Mouse (Mus musculus): ENCODE results near the gene 4930455H04Rik. TPM values are rescaled to one million over a fixed set of nuclear protein-coding genes. Genes with fewer than 3 reads are reported as not detected.

Gene 4930455H04Rik
- polyA plus RNA-seq, 1 experiment from 2014 or later = not detected

DNA sequence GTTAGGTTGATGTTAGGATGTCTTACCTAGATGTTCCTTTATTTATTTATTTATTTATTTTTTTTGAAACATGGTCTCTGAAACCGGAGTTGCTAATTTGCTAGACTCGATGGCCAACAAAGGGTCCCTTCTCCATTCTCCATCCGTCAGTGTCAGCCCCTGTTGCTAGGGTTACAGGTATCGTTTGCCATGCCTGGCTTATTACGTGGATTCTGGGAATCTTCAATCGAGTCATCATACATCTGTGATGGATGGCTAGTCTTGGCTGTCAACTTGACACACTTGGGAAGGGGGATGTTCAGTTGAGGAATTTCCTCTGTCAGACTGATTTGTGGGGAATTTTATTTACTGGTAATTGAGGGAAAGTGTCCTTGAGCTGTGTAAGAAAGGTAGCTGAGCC lies 25.3 kb upstream of the 4930455H04Rik start:
- Histone ChIP-seq H3K36me3 (ENCODE audit: control insufficient read depth, insufficient read depth, low read length) (no peaks in the 10 kb centered on the region), H3K4me3 (ENCODE audit: low read depth, low read length) (no peak overlapping the region), H3K27me3 (replicated peaks; ENCODE audit: control insufficient read depth, insufficient read depth, low read length) (no peaks in the 10 kb centered on the region), H3K4me2 (no peak overlapping the region), H3K4me1 (replicated peaks; ENCODE audit: control insufficient read depth, insufficient read depth, low read length) (no peaks in the 10 kb centered on the region), H3K9me3 (ENCODE audit: control insufficient read depth, low read length) (no peaks in the 10 kb centered on the region), H3K9ac (ENCODE audit: low read depth, low read length) (no peak overlapping the region), H3K27ac (ENCODE audit: low read depth, low read length) (no peak overlapping the region)
- 80% methylated on average over 6 of the region's 6 CpGs for WGBS
- ATAC-seq (replicated peaks; ENCODE audit: low FRiP score) (no peak), DNase-seq (ENCODE audit: low spot score) (no peak)

DNA sequence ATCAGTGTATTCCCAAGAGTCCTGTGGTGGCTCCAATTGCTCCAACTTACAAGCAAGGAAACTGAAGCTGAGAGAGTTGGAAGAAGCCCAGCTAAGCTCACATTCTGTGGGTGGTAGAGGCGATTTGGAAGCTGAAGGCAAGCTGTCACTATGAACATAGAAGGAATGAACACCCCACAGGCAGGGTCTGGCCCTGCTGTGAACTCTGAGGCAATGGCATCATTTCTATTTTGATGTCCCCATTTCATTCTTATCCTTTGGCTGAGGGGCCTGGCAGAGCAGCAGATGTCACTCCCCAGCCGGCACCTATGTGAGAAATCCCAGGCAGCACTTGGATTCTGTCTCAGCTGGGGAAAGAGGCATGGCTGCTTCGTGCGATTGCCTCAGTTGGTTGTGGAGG lies 24.6 kb upstream of the 4930455H04Rik start:
- no peak for ATAC-seq (replicated peaks; ENCODE audit: low FRiP score)
- 53% methylated on average over 4 of the region's 4 CpGs for WGBS
- H3K4me2 ChIP-seq = no peak overlapping the region
- DNase-seq (ENCODE audit: low spot score) = no peak
- no peak overlapping the region for H3K27ac ChIP-seq (ENCODE audit: low read depth, low read length)
- no peaks in the 10 kb centered on the region for H3K9me3 ChIP-seq (ENCODE audit: control insufficient read depth, low read length)
- no peaks in the 10 kb centered on the region for H3K27me3 ChIP-seq (replicated peaks; ENCODE audit: control insufficient read depth, insufficient read depth, low read length)
- H3K9ac ChIP-seq (ENCODE audit: low read depth, low read length) = no peak overlapping the region
- no peaks in the 10 kb centered on the region for H3K36me3 ChIP-seq (ENCODE audit: control insufficient read depth, insufficient read depth, low read length)
- no peaks in the 10 kb centered on the region for H3K4me1 ChIP-seq (replicated peaks; ENCODE audit: control insufficient read depth, insufficient read depth, low read length)
- H3K4me3 ChIP-seq (ENCODE audit: low read depth, low read length) = no peak overlapping the region

DNA sequence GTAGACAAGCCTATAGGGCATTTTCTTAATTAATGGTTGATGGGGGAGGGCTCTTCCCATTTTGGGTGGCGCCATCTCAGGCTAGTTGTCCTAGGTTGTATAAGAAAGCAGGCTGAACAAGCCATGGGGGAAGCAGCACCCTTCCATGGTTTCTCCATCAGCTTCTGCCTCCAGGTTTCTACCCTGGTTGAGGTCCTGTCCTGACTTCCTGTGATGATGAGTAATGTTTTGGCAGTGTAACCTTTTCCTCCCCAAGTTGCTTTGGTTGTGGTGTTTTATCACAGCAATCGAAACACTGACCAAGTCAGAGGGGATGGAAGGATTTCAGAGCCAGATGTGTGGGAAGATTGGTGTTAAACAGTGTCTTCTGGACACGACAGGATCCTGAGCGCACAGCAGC lies 21.6 kb upstream of the 4930455H04Rik start:
- Histone ChIP-seq H3K4me1 (replicated peaks; ENCODE audit: control insufficient read depth, insufficient read depth, low read length) (no peaks in the 10 kb centered on the region), H3K9ac (ENCODE audit: low read depth, low read length) (no peak overlapping the region), H3K4me3 (ENCODE audit: low read depth, low read length) (no peak overlapping the region), H3K9me3 (ENCODE audit: control insufficient read depth, low read length) (no peaks in the 10 kb centered on the region), H3K4me2 (no peak overlapping the region), H3K27me3 (replicated peaks; ENCODE audit: control insufficient read depth, insufficient read depth, low read length) (no peaks in the 10 kb centered on the region), H3K27ac (ENCODE audit: low read depth, low read length) (no peak overlapping the region), H3K36me3 (ENCODE audit: control insufficient read depth, insufficient read depth, low read length) (no peaks in the 10 kb centered on the region)
- ATAC-seq (replicated peaks; ENCODE audit: low FRiP score) (no peak), DNase-seq (ENCODE audit: low spot score) (no peak)
- 74% methylated on average over 4 of the region's 4 CpGs for WGBS

DNA sequence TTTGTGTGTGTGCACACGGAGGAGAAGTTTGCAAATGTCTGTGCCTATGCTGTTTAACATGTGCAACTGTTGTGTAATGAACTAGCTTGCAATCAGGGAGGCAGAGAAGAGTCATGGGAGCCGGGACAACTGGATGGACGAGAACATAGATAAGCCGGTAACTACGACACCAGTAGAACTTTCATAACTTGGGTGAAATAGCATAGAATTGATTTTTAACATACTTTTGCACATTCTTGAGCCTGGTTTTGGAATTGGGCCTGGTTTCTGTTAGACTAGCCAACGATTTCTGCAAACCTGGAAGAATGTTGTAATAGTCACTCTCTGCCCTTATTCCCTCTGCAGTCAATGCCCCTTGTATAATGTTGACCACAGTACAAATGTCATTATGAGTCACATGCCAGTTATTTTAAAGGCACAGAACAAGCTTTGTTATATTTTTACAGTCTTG lies 17.4 kb upstream of the 4930455H04Rik start:
- H3K4me3 ChIP-seq (ENCODE audit: low read depth, low read length) = no peak overlapping the region
- H3K36me3 ChIP-seq (ENCODE audit: control insufficient read depth, insufficient read depth, low read length) = no peaks in the 10 kb centered on the region
- no peak overlapping the region for H3K9ac ChIP-seq (ENCODE audit: low read depth, low read length)
- DNase-seq (ENCODE audit: low spot score) = no peak
- H3K27me3 ChIP-seq (replicated peaks; ENCODE audit: control insufficient read depth, insufficient read depth, low read length) = no peaks in the 10 kb centered on the region
- no peak overlapping the region for H3K4me2 ChIP-seq
- ATAC-seq (replicated peaks; ENCODE audit: low FRiP score) = no peak
- no peak overlapping the region for H3K27ac ChIP-seq (ENCODE audit: low read depth, low read length)
- H3K9me3 ChIP-seq (ENCODE audit: control insufficient read depth, low read length) = no peaks in the 10 kb centered on the region
- WGBS = 75% methylated on average over 6 of the region's 6 CpGs
- H3K4me1 ChIP-seq (replicated peaks; ENCODE audit: control insufficient read depth, insufficient read depth, low read length) = no peaks in the 10 kb centered on the region

DNA sequence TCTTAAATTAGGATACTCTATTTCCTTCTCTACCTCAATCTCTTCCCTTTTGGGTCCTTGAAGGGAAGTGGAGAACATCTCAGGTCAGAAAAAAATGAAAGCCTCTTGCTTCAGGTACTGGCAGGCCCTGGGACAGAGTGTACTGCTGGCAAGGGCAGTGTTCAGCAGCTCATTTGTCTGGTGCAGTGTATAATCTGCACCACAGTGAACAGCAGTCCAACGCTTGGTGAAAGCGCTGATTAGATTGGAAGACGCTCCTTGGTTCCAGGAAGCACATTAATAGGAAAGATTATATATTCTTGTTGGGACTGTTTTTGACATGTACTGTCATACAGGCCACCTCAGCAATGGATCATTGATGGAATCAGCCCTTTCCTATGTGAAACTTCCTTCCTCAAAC lies 16.6 kb upstream of the 4930455H04Rik start:
- no peak overlapping the region for H3K27ac ChIP-seq (ENCODE audit: low read depth, low read length)

DNA sequence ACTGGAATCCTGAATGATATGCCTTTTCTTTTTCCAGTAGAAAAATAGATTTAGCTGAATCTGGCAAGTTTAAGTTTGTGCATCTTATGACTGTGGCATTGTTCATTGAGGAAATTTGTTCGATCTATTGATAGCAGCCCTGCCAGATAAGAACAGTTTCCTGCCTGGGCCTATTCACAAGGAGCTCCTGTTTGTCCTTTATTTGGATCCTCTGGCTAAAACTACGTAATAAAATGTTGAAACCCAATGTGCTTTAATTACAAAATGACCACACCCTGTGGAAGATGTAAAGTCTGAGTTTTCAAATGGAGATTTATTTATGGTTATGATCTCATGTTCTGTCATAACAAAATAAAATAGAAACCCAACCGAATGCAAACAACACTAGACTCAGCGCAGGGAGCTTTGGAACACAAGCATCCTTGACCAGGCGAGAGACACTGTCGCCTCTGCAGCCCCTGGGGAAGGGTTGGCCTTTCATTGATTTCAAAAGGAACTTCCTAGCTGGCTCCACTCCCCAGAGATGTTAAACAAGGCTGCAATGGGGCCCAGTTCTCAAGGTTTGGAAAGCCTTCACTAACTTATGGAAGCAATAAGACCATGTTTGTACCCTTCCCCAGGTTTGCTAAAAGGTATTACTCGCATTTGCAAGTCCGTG lies 15.7 kb upstream of the 4930455H04Rik start:
- no peak overlapping the region for H3K4me3 ChIP-seq (ENCODE audit: low read depth, low read length)
- 73% methylated on average over 8 of the region's 8 CpGs for WGBS

More for the DNA sequence above, 16.6 kb upstream of the 4930455H04Rik start:
- H3K27me3 ChIP-seq (replicated peaks; ENCODE audit: control insufficient read depth, insufficient read depth, low read length) = no peaks in the 10 kb centered on the region
- no peak overlapping the region for H3K4me2 ChIP-seq
- H3K9ac ChIP-seq (ENCODE audit: low read depth, low read length) = no peak overlapping the region
- 78% methylated on average over 3 of the region's 3 CpGs for WGBS
- H3K36me3 ChIP-seq (ENCODE audit: control insufficient read depth, insufficient read depth, low read length) = no peaks in the 10 kb centered on the region
- no peak overlapping the region for H3K4me3 ChIP-seq (ENCODE audit: low read depth, low read length)
- no peak for ATAC-seq (replicated peaks; ENCODE audit: low FRiP score)
- H3K9me3 ChIP-seq (ENCODE audit: control insufficient read depth, low read length) = no peaks in the 10 kb centered on the region
- no peak for DNase-seq (ENCODE audit: low spot score)
- no peaks in the 10 kb centered on the region for H3K4me1 ChIP-seq (replicated peaks; ENCODE audit: control insufficient read depth, insufficient read depth, low read length)

DNA sequence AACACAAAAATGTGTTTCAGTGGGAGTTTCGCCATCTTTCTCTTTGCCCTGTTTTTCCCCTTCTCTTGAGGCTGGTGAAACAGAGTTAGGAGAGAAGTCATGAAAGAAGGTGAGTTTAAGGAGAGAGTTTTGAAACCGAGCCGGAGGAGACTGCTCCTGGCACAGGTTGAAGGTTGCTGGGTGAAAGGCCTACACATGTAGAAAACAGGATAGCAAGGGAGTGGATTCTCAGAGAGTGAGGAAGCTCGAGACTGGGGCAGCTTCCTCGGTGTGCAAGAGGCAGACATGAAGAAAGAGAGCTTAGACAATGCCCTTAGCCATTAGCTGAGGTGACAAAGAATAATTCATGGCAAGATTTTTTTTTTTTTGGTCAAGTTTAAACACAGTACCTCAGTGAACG lies 14.7 kb upstream of the 4930455H04Rik start:
- Histone ChIP-seq H3K27ac (ENCODE audit: low read depth, low read length) (no peak overlapping the region), H3K9me3 (ENCODE audit: control insufficient read depth, low read length) (no peaks in the 10 kb centered on the region), H3K27me3 (replicated peaks; ENCODE audit: control insufficient read depth, insufficient read depth, low read length) (no peaks in the 10 kb centered on the region), H3K4me1 (replicated peaks; ENCODE audit: control insufficient read depth, insufficient read depth, low read length) (no peaks in the 10 kb centered on the region), H3K36me3 (ENCODE audit: control insufficient read depth, insufficient read depth, low read length) (no peaks in the 10 kb centered on the region), H3K9ac (ENCODE audit: low read depth, low read length) (no peak overlapping the region), H3K4me3 (ENCODE audit: low read depth, low read length) (no peak overlapping the region), H3K4me2 (no peak overlapping the region)
- no peak for DNase-seq (ENCODE audit: low spot score)
- 82% methylated on average over 6 of the region's 6 CpGs for WGBS
- no peak for ATAC-seq (replicated peaks; ENCODE audit: low FRiP score)

More for the DNA sequence above, 15.7 kb upstream of the 4930455H04Rik start:
- Histone ChIP-seq H3K27me3 (replicated peaks; ENCODE audit: control insufficient read depth, insufficient read depth, low read length) (no peaks in the 10 kb centered on the region), H3K4me2 (no peak overlapping the region), H3K9ac (ENCODE audit: low read depth, low read length) (no peak overlapping the region), H3K4me1 (replicated peaks; ENCODE audit: control insufficient read depth, insufficient read depth, low read length) (no peaks in the 10 kb centered on the region), H3K27ac (ENCODE audit: low read depth, low read length) (no peak overlapping the region), H3K9me3 (ENCODE audit: control insufficient read depth, low read length) (no peaks in the 10 kb centered on the region), H3K36me3 (ENCODE audit: control insufficient read depth, insufficient read depth, low read length) (no peaks in the 10 kb centered on the region)
- ATAC-seq (replicated peaks; ENCODE audit: low FRiP score) (no peak), DNase-seq (ENCODE audit: low spot score) (no peak)

DNA sequence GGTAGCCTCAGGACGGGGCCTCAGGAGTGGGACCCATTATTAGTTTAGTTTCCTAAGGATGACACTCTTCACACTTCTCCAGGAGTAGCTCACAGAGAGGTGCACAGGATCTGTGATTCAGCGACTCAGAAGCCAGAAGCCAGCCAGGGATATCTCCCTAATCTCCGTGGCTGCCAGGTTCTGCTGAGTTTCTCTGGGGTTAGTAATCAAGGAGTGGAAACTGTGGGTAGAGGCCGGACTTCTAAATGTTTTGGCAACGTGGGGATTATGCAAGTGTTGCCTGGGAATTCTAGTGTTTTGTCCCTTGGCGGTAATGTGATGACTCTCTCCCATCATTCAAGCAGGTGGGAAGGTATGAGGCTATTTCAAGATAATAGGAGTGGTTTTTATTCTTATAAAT lies 13.0 kb upstream of the 4930455H04Rik start:
- ATAC-seq (replicated peaks; ENCODE audit: low FRiP score) = no peak
- DNase-seq (ENCODE audit: low spot score) = no peak
- H3K4me1 ChIP-seq (replicated peaks; ENCODE audit: control insufficient read depth, insufficient read depth, low read length) = no peaks in the 10 kb centered on the region
- H3K36me3 ChIP-seq (ENCODE audit: control insufficient read depth, insufficient read depth, low read length) = no peaks in the 10 kb centered on the region
- no peaks in the 10 kb centered on the region for H3K27me3 ChIP-seq (replicated peaks; ENCODE audit: control insufficient read depth, insufficient read depth, low read length)
- H3K4me3 ChIP-seq (ENCODE audit: low read depth, low read length) = no peak overlapping the region
- H3K9me3 ChIP-seq (ENCODE audit: control insufficient read depth, low read length) = no peaks in the 10 kb centered on the region
- H3K27ac ChIP-seq (ENCODE audit: low read depth, low read length) = no peak overlapping the region
- H3K9ac ChIP-seq (ENCODE audit: low read depth, low read length) = no peak overlapping the region
- no peak overlapping the region for H3K4me2 ChIP-seq
- 61% methylated on average over 6 of the region's 6 CpGs for WGBS

DNA sequence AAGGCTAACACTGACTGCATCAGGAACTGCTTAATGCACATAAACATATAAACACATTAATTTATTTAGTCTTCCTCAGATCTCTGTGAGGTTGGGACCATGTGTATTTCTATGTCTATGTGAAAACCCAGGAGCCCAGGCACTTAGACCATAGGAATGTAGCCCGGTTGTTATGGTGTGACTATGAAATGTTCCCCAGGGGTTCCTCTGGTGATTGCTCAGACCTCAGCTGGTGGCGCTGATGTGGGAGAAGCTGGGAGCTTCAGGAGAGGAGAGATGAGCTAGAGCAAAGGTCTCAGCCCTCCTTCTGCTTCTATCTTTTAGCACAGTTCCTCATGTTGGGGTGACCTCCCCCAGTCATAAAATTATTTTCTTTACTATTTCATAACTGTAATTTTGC lies 7.7 kb upstream of the 4930455H04Rik start:
- Histone ChIP-seq H3K4me2 (no peak overlapping the region), H3K4me3 (ENCODE audit: low read depth, low read length) (no peak overlapping the region), H3K9ac (ENCODE audit: low read depth, low read length) (no peak overlapping the region), H3K27me3 (replicated peaks; ENCODE audit: control insufficient read depth, insufficient read depth, low read length) (no peaks in the 10 kb centered on the region), H3K36me3 (ENCODE audit: control insufficient read depth, insufficient read depth, low read length) (no peaks in the 10 kb centered on the region), H3K9me3 (ENCODE audit: control insufficient read depth, low read length) (no peaks in the 10 kb centered on the region), H3K4me1 (replicated peaks; ENCODE audit: control insufficient read depth, insufficient read depth, low read length) (no peaks in the 10 kb centered on the region), H3K27ac (ENCODE audit: low read depth, low read length) (no peak overlapping the region)
- ATAC-seq (replicated peaks; ENCODE audit: low FRiP score) = no peak
- no peak for DNase-seq (ENCODE audit: low spot score)
- 76% methylated on average over 2 of the region's 2 CpGs for WGBS

Data from liver, embryonic 11.5 days (tissue).